Mouse (Mus musculus) liver, adult 2 months (tissue): ENCODE measurements around the gene Gm21860.
"Not testable (repeated sequence)": the region's sequence is repeated elsewhere in the genome, so short reads cannot be mapped to it uniquely, and the experiment has no call there.

Source experiments
- CTCF ChIP-seq: fragments of 200-500 bp; IDR thresholded peaks from 2 replicates; pipeline ENCODE4 v1.5.1; 2011; ENCODE audit warnings: low read depth, low read length, control low read depth
- POLR2A ChIP-seq: fragments of 200-500 bp; IDR thresholded peaks from 2 replicates; pipeline ENCODE4 v1.6.1; 2011; ENCODE audit warnings: low read length, control low read depth; ENCODE audit not compliant: insufficient read depth; ENCODE audit errors: extremely low read depth

DNA sequence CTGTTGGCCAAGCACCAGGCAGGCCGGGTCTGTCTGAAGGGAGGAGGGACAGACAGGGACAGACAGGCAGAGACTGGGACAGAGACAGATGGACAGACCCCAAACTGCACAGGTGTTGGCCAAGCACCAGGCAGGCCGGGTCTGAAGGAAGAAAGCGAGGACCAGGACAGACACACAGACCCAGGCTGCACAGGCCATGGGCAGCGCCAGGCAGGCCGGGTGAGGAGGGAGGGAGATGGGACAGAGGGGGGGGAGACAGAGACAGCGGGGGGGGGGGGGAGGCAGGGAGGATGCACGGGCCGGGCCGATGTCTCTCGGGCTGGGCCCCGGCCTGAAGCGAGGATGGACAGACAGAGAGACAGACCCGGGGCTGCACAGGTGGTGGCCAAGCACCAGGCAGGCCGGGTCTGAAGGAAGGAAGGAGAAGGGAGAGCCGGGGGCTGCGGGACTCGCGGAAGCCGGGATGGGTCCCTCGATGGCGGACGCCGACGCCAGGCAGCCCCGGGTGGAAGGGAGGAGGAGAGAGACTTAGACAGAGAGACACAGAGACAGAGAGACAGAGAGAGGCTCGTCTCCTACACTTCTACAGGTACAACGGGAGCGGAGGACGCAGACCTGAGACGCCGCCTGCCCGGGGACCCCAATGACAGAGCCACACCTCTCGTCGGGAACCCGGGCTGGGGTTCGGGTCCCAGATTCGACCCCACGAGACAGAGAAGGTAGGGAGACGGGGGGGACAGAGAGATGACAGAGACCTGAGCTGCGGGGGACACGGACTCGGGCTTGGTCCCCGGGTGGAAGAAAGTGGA lies 13.0 kb downstream of the Gm21860 start:
- TF ChIP-seq POLR2A, CTCF: not testable (repeated sequence)
